Mouse (Mus musculus): ENCODE results near the gene Ndufc2. TPM values are rescaled to one million over a fixed set of nuclear protein-coding genes. Genes with fewer than 3 reads are reported as not detected.
"Not testable (repeated sequence)": the region's sequence is repeated elsewhere in the genome, so short reads cannot be mapped to it uniquely, and the experiment has no call there.

Gene Ndufc2
- polyA plus RNA-seq, 1 experiment from 2014 or later, result 324 TPM

DNA sequence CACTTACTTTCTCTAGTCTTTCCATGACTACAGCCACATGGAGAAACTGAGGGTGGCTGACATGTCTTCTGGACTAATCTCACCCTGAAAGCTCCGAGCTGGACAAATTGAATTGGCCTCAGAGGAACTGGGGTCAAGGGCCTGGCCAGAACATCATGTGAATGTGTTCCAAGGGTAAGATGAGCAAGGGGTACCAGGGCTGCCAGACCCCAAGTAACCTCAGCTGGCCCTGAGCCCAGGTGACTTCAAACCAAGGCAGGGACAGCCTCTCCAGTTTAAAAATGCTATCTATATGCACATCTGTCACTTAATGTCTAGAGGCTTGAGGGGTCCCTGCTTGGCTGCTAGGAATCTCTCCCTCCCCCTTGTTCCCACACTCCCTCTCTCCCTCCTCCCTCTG, 20.6 kb downstream of the Ndufc2 start:
- Histone ChIP-seq H3K4me3 (ENCODE audit: low read length) (no peak overlapping the region), H3K27me3 (ENCODE audit: insufficient read depth, low read length) (no peaks in the 10 kb centered on the region), H3K36me3 (ENCODE audit: insufficient read depth, low read length) (no peaks in the 10 kb centered on the region), H3K4me2 (replicated peaks; ENCODE audit: low read depth, low read length) (no peak overlapping the region), H3K27ac (ENCODE audit: low read length) (no peak overlapping the region), H3K4me1 (ENCODE audit: insufficient read depth, low read length) (no peaks in the 10 kb centered on the region; the same call in 1 of the 2 replicates), H3K9me3 (ENCODE audit: low read length) (no peaks in the 10 kb centered on the region), H3K9ac (replicated peaks; ENCODE audit: low read length) (no peak overlapping the region)
- no peak for ATAC-seq (ENCODE audit: low FRiP score, low TSS enrichment)
- 44% methylated on average over 1 of the region's 1 CpGs for WGBS

DNA sequence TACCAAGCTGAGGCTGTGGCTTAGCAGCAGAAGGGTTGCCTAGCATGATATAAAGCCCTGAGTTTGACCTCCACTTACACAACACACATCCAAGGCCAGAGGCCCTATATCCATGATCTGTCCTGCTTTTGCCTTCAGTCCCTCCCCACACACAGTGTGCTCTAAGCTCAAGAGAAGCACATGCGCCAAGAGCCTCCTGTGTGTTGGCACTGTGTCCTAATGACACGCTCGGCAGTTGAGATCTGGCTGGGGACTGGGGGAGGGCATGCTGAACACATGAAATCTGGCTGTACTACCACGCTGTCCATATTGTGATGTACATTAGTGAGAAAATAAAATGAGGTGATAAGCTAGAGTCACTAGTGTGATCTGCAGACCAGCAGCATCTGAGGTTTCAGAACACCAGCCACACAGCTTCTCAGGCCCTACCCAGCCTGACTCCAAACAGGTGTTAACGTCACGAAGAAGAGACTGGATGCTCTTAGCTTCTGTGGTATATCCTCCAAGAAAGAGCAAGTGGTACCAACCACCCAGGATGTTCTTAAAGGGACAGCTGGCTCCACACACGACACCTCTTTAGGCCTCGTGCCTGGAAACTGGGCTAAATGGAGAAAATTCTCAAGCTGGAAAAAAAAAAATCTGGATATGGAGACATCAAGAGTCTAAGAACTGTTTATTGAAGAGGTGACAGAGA, 21.3 kb downstream of the Ndufc2 start:
- H3K36me3 ChIP-seq (ENCODE audit: insufficient read depth, low read length), result no peaks in the 10 kb centered on the region
- no peaks in the 10 kb centered on the region; the same call in 1 of the 2 replicates for H3K4me1 ChIP-seq (ENCODE audit: insufficient read depth, low read length)
- no peak overlapping the region for H3K27ac ChIP-seq (ENCODE audit: low read length)
- H3K27me3 ChIP-seq (ENCODE audit: insufficient read depth, low read length), result no peaks in the 10 kb centered on the region
- no peak overlapping the region for H3K4me3 ChIP-seq (ENCODE audit: low read length)
- WGBS, result 72% methylated on average over 8 of the region's 8 CpGs
- no peak overlapping the region for H3K4me2 ChIP-seq (replicated peaks; ENCODE audit: low read depth, low read length)
- H3K9ac ChIP-seq (replicated peaks; ENCODE audit: low read length), result no peak overlapping the region
- no peaks in the 10 kb centered on the region for H3K9me3 ChIP-seq (ENCODE audit: low read length)
- ATAC-seq (ENCODE audit: low FRiP score, low TSS enrichment), result no peak

DNA sequence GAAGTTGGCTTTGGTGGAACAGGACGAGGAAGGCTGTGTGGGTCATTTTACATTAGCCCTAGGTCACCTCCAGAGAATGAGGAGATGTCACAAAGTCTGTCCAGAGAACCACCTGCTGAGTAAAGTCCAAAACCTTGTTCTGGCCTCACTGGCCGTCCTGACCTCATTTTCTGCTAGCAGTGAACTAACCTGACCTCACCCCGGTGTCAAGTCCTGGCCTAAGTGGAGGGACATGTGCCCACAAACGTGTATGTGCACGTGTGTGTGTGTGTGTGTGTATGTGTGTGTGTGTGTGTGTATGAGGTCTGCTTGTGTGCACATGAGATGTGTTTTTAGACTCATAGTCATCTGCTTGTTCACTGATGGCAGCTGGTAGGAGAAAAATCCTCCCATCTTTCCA, 24.0 kb downstream of the Ndufc2 start:
- WGBS, result 56% methylated on average over 5 of the region's 5 CpGs
- Histone ChIP-seq H3K27ac (ENCODE audit: low read length) (no peak overlapping the region), H3K4me2 (replicated peaks; ENCODE audit: low read depth, low read length) (no peak overlapping the region), H3K9ac (replicated peaks; ENCODE audit: low read length) (no peak overlapping the region), H3K36me3 (ENCODE audit: insufficient read depth, low read length) (no peaks in the 10 kb centered on the region), H3K27me3 (ENCODE audit: insufficient read depth, low read length) (no peaks in the 10 kb centered on the region), H3K9me3 (ENCODE audit: low read length) (no peaks in the 10 kb centered on the region), H3K4me1 (ENCODE audit: insufficient read depth, low read length) (no peaks in the 10 kb centered on the region), H3K4me3 (ENCODE audit: low read length) (no peak overlapping the region)
- ATAC-seq (ENCODE audit: low FRiP score, low TSS enrichment), result no peak

DNA sequence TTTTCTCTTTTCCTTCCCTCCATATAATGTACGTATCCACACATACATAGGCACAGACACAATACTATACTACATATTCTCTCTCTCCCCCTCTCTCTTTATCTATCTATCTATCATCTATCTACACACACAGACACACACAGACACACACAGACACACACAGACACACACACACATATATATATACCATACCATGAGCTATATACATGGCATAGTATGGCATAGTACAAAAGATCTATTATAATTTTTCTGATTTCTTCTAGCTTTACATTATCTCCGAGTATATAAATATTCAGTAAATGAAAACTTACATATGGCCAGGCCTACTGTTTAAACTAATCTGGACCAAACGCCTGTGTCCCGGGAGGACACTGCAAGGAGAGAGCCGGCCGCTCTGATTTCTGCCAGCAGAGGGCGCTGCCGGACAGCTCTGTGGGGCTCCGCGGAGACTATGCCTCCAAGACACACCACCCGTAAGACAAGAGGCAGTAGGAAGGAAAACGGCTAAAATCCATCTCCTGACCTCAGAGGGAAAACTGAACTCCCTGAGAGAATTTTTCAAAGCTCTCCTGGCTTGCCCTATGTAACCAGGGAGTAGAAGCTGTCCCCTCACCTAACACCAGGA, 24.9 kb downstream of the Ndufc2 start:
- Histone ChIP-seq H3K9me3 (ENCODE audit: low read length) (no peaks in the 10 kb centered on the region), H3K27me3 (ENCODE audit: insufficient read depth, low read length) (no peaks in the 10 kb centered on the region), H3K4me2 (replicated peaks; ENCODE audit: low read depth, low read length) (no peak overlapping the region), H3K4me3 (ENCODE audit: low read length) (no peak overlapping the region), H3K9ac (replicated peaks; ENCODE audit: low read length) (no peak overlapping the region), H3K27ac (ENCODE audit: low read length) (no peak overlapping the region), H3K36me3 (ENCODE audit: insufficient read depth, low read length) (no peaks in the 10 kb centered on the region), H3K4me1 (ENCODE audit: insufficient read depth, low read length) (peaks cover 2% of the 10 kb centered on the region; the same call in 1 of the 2 replicates)
- ATAC-seq (ENCODE audit: low FRiP score, low TSS enrichment), result peak; percentile 84; the same call in 1 of the 2 replicates
- WGBS, result 9% methylated on average over 12 of the region's 12 CpGs

DNA sequence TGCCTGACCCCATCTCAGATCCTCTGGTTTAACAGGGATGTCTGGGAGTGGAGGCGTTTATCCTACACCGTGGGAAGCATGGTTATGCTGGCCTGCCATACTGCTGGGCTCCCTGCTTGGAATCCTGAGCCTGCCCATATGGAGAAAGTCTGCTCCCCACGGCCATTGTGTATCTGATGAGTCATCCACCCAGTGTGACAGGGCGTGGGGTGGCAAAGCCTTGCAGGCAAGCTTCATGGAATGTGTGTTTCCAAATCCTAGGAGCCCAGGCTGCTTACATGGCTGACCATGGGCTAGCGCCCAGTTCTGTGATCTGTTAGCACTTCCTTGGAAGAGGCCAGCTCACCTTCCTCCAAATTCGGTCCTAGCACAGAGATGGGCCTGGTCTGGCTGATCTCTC, 26.8 kb downstream of the Ndufc2 start:
- no peaks in the 10 kb centered on the region for H3K36me3 ChIP-seq (ENCODE audit: insufficient read depth, low read length)

GRCm38 (mm10) chr7:97427296-97427695, 27.5 kb downstream of the Ndufc2 start:
- Histone ChIP-seq H3K9ac (replicated peaks; ENCODE audit: low read length) (no peak overlapping the region), H3K4me1 (ENCODE audit: insufficient read depth, low read length) (peaks cover 6% of the 10 kb centered on the region; the same call in 1 of the 2 replicates), H3K9me3 (ENCODE audit: low read length) (no peaks in the 10 kb centered on the region), H3K27me3 (ENCODE audit: insufficient read depth, low read length) (no peaks in the 10 kb centered on the region), H3K4me2 (replicated peaks; ENCODE audit: low read depth, low read length) (no peak overlapping the region), H3K27ac (ENCODE audit: low read length) (no peak overlapping the region), H3K36me3 (ENCODE audit: insufficient read depth, low read length) (no peaks in the 10 kb centered on the region), H3K4me3 (ENCODE audit: low read length) (no peak overlapping the region)
- WGBS, result 76% methylated on average over 6 of the region's 6 CpGs
- no peak for ATAC-seq (ENCODE audit: low FRiP score, low TSS enrichment)

More for the DNA sequence above, 26.8 kb downstream of the Ndufc2 start:
- H3K4me2 ChIP-seq (replicated peaks; ENCODE audit: low read depth, low read length), result no peak overlapping the region
- no peaks in the 10 kb centered on the region for H3K27me3 ChIP-seq (ENCODE audit: insufficient read depth, low read length)
- no peak for ATAC-seq (ENCODE audit: low FRiP score, low TSS enrichment)
- WGBS, result 68% methylated on average over 6 of the region's 6 CpGs
- H3K4me3 ChIP-seq (ENCODE audit: low read length), result no peak overlapping the region
- H3K27ac ChIP-seq (ENCODE audit: low read length), result no peak overlapping the region
- H3K4me1 ChIP-seq (ENCODE audit: insufficient read depth, low read length), result peaks cover 6% of the 10 kb centered on the region; the same call in 1 of the 2 replicates
- no peak overlapping the region for H3K9ac ChIP-seq (replicated peaks; ENCODE audit: low read length)
- H3K9me3 ChIP-seq (ENCODE audit: low read length), result no peaks in the 10 kb centered on the region

DNA sequence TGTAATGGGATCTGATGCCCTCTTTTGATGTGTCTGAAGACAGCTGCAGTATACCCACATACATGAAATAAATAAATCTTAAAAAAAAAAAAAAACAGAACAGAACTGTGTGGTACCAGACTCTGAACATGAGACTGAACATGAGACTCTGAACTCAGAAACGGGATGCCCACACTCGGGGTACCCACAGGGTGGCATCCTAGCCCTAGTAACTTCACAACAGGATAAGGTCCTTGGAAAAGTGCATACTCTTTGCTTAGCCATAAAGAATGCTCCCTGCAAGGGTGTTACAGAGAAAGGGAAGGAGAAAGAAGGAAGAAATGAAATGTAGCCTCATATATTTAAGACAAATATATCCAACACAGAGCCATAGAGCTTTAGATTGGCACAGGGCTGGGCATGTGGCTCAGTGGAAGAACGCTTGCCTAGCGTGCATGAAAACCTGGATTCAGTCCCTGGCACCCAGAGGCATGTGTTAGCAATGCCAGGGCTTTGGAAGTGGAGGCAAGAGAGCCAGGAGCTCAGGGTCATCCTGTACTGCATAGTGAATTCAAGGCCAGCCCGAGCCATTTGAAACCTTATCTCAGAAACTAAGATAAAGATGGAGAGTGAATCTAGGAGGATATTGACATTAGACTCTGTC, 28.1 kb downstream of the Ndufc2 start:
- Histone ChIP-seq H3K27me3 (ENCODE audit: insufficient read depth, low read length) (no peaks in the 10 kb centered on the region), H3K4me3 (ENCODE audit: low read length) (no peak overlapping the region), H3K4me1 (ENCODE audit: insufficient read depth, low read length) (peaks cover 6% of the 10 kb centered on the region; the same call in 1 of the 2 replicates), H3K9ac (replicated peaks; ENCODE audit: low read length) (no peak overlapping the region), H3K4me2 (replicated peaks; ENCODE audit: low read depth, low read length) (no peak overlapping the region), H3K27ac (ENCODE audit: low read length) (no peak overlapping the region), H3K36me3 (ENCODE audit: insufficient read depth, low read length) (no peaks in the 10 kb centered on the region), H3K9me3 (ENCODE audit: low read length) (no peaks in the 10 kb centered on the region)
- ATAC-seq (ENCODE audit: low FRiP score, low TSS enrichment), result no peak
- 87% methylated on average over 5 of the region's 5 CpGs for WGBS

DNA sequence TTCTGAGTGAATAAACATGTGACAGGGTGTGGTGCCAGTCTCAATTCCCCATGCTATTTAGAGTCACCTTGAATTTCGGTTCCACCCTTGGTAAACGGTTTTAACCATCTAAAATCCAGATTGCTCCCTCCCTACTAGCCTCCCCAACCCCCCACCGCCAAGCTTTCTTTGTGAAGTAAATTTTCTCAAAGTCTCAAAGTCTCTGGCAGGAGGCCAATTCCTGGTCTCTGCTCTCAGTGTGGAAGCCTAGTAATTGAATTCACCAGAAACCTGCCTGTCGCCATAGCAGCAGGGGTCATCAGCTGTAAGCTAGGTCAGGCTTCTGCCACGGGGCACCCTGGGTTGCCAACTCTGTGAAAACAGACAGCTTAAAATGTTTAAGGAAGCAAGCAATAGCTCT, 29.9 kb downstream of the Ndufc2 start:
- WGBS, result 2% methylated on average over 5 of the region's 5 CpGs
- H3K4me2 ChIP-seq (replicated peaks; ENCODE audit: low read depth, low read length), result no peak overlapping the region
- H3K36me3 ChIP-seq (ENCODE audit: insufficient read depth, low read length), result no peaks in the 10 kb centered on the region
- H3K4me1 ChIP-seq (ENCODE audit: insufficient read depth, low read length), result peaks cover 6% of the 10 kb centered on the region; the same call in 1 of the 2 replicates
- H3K9ac ChIP-seq (replicated peaks; ENCODE audit: low read length), result no peak overlapping the region
- ATAC-seq (ENCODE audit: low FRiP score, low TSS enrichment), result peak; percentile 73; the same call in 1 of the 2 replicates
- no peak overlapping the region for H3K27ac ChIP-seq (ENCODE audit: low read length)
- no peaks in the 10 kb centered on the region for H3K27me3 ChIP-seq (ENCODE audit: insufficient read depth, low read length)
- no peaks in the 10 kb centered on the region for H3K9me3 ChIP-seq (ENCODE audit: low read length)
- no peak overlapping the region for H3K4me3 ChIP-seq (ENCODE audit: low read length)

- not testable (repeated sequence) for ATAC-seq (ENCODE audit: low FRiP score, low TSS enrichment); H3K27ac ChIP-seq (ENCODE audit: low read length)
Observed at GRCm38 (mm10) chr7:97433517-97433916, 33.7 kb downstream of the Ndufc2 start.

GRCm38 (mm10) chr7:97434517-97434916, 34.7 kb downstream of the Ndufc2 start:
- ATAC-seq (ENCODE audit: low FRiP score, low TSS enrichment), result no peak
- Histone ChIP-seq H3K36me3 (ENCODE audit: insufficient read depth, low read length) (no peaks in the 10 kb centered on the region), H3K27ac (ENCODE audit: low read length) (no peak overlapping the region), H3K27me3 (ENCODE audit: insufficient read depth, low read length) (no peaks in the 10 kb centered on the region), H3K4me3 (ENCODE audit: low read length) (no peak overlapping the region), H3K9me3 (ENCODE audit: low read length) (no peaks in the 10 kb centered on the region), H3K9ac (replicated peaks; ENCODE audit: low read length) (no peak overlapping the region), H3K4me2 (replicated peaks; ENCODE audit: low read depth, low read length) (no peak overlapping the region), H3K4me1 (ENCODE audit: insufficient read depth, low read length) (peaks cover 6% of the 10 kb centered on the region; the same call in 1 of the 2 replicates)
- WGBS, result 80% methylated on average over 10 of the region's 10 CpGs

More at GRCm38 (mm10) chr7:97433517-97433916, 33.7 kb downstream of the Ndufc2 start:
- not testable (repeated sequence) for H3K4me1 ChIP-seq (ENCODE audit: insufficient read depth, low read length); H3K27me3 ChIP-seq (ENCODE audit: insufficient read depth, low read length); H3K4me2 ChIP-seq (replicated peaks; ENCODE audit: low read depth, low read length); H3K4me3 ChIP-seq (ENCODE audit: low read length); H3K9me3 ChIP-seq (ENCODE audit: low read length); H3K9ac ChIP-seq (replicated peaks; ENCODE audit: low read length); H3K36me3 ChIP-seq (ENCODE audit: insufficient read depth, low read length)
- WGBS, result 70% methylated on average over 3 of the region's 3 CpGs
